14 mouse cellular contexts compared by ENCODE assay signal in the genomic region with DNA sequence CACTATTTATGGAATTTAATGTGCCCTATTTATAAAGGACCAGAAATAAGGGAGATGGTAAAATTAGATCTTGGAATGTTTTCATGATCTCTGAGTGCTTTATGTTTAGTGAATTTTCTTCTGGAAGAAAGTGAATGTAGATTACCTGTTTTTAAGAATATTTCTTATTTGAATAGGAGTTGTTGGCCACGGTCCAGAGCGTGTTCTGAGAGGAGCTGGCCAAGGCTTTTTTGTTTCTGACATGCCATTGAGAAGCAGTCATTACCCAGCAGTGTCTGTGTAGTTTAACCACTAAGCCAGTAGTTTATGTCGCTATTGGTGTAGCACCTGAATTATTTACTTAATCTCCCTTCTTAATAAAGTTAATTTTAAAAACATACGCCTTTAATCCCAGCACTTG.
DNase-seq lines count a peak whose midpoint lies in the region.
"Had no signal": no experiment of that assay in that cellular context is flagged by ENCODE, and none has a peak within 500 bp of the region (broad histone marks: within the 10 kb centered on the region; RNA-seq: fewer than 3 reads in every experiment).

No protein-coding gene starts in this region.

- DNase-seq in cerebellum, adult 18-20 months, result peak; percentile 29 to 39
- DNase-seq in cerebellum, postnatal 4 days (ENCODE audit: low spot score in 2 of 2), result no peak
- peak; percentile 12 for DNase-seq in right cerebral cortex, postnatal 4 days
- no peak for DNase-seq in right cerebral cortex, postnatal 10 days (ENCODE audit: low spot score in 2 of 2)
- DNase-seq in cerebellum, postnatal 14 days, result peak; percentile 43 to 57
- no peak for DNase-seq in layer of hippocampus, adult 9-11 months
- no peak for DNase-seq in retina, embryonic 14.5 days (ENCODE audit: low spot score)
- DNase-seq: adrenal gland, postnatal 10 days; forebrain, postnatal 0 days; gastrocnemius, postnatal 10 days; heart, adult 18-20 months; heart, postnatal 10 days; heart, postnatal 4 days; kidney, adult 18-20 months had no signal

Comparison
In these comparisons a context has a peak if more than half of its experiments do, and no peak if none do; other contexts are left out.
1. DNase-seq: peak in cerebellum, adult 18-20 months (2 of 2), right cerebral cortex, postnatal 4 days (single experiment) and cerebellum, postnatal 14 days (2 of 2); none in cerebellum, postnatal 4 days (0 of 2), right cerebral cortex, postnatal 10 days (0 of 2), layer of hippocampus, adult 9-11 months (single experiment) and retina, embryonic 14.5 days (single experiment).